Mouse (Mus musculus): Measurements from ENCODE around the gene Cygb.
A peak's percentile ranks its signal among the peaks of the same experiment; 100 is the strongest.
"Not testable (repeated sequence)": the region's sequence is repeated elsewhere in the genome, so short reads cannot be mapped to it uniquely, and the experiment has no call there.

Cygb gene

DNA sequence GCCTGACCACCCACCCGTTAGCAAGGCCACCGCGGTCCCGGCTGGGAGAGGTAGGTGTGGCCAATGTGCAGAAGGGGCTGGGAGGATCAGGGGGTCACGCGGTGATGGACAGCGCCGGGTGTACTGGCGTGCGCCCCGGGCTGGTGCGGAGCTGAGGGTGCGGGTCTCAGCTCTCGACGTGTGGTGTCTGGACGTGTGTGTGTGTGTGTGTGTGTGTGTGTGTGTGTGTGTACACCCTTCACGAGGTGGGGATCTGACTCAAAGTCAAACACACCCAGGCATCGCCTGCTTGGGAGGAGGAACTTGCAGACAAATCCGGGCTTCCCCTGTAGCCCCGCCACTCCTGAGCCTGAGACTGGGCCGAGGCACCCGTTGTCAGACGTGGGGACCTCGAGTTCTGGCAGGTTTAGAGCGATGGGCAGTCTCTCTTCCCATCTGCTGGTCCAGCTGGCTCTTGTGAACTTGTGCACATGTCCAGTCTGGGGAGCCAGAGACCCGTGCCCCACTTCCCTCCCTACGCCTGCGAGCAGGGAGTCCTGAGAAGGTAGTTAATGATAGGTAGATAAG lies at the start of gene Cygb:
TSS of gene Cygb (minus strand) at position 59 of the 567 bp plus-strand sequence.
- peak; percentile 79 for DNase-seq

DNA sequence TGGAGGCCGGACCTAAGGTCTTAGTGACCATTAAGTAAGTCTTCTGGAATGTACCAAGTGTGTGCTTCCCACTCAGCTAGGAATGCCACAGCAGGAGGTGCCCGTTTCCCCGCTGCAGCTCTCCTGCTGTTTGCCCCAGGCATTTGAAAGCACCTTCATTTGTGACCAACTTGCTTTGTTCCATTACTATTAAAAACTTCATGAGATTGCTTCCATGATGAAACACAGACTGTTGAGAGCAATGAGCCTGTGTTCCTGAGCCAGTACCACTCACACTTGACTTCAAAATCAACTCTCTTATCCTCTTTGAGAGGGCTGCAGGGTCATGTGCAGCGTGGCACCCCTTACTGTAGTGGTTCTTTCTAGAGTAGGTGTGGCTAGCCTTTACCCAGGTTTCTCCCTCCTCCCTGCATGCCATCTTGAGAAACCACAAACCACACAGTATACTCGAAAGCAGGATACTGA lies 47.3 kb upstream of the Cygb start:
- no peak for DNase-seq

DNA sequence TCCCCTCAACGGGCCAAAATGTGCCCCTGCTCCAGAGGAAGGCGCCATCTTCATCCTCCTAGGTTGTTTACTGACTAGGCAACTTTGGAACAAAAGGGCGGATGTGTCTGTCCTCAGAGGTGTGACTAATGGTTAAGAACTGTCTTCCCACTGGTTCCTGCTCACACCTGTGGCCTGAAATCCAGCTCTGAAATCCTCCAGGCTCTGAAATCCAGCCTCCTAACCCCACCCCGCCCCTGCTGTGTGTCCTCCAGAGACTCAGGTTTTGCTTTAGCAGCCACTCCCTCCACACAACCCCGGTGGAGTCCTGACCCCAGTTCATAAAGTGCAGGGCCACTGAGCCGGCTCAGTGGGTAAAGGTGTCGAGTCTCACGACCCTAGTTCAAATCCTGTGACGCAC lies 43.4 kb upstream of the Cygb start:
- DNase-seq = no peak

DNA sequence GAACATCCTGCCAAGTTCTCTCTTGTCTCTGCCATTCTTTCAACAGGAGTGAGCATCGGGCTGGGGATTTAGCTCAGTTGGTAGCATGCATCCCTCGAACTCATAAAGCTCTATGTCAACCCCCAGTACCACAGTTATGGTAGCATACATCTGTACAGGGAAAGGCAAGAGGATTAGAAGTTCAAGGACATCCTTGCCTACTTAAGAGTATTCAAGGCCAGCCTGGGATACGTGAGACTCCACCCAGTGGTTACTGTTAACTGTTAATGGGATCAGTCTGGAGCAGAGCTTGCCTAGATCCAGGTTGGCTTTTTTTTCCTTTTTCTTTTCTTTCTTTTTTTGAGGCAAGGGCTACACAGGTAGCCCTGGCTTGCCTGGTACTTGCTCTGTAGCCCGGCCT lies 42.3 kb upstream of the Cygb start:
- no peak for DNase-seq

DNA sequence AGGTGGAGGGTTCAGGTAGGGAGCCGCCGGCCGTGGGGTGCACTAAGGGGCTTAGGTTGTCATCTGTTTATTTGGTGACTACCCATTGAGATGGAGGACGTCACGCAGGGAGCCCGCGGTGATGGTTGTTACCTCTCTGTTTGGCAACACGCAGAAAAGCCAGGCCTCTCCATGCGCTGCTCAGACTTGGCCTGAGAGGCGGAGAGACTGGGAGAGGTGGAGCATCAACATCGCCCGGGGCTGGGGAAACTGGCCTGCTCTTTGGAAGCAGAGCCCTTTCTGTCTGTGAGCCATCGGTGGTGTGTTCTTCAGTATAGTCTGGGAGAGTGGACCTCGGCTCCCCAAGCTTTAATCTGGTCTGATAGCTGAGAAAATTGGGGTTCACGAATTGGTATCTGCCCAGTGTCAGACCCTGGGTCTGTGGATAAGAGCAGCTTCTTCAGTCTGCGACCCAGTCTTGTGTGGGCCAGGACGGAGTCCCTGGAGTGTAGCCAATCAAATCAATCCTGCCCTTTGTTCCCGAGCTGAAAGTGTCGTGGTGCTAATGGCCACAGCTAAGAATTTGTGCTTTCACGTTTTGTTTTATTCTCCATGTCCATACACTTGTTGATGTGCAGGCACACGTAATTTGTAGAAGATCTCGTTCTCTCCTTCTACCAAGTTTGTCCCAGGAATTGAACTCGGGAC lies 41.2 kb upstream of the Cygb start:
- DNase-seq = no peak

DNA sequence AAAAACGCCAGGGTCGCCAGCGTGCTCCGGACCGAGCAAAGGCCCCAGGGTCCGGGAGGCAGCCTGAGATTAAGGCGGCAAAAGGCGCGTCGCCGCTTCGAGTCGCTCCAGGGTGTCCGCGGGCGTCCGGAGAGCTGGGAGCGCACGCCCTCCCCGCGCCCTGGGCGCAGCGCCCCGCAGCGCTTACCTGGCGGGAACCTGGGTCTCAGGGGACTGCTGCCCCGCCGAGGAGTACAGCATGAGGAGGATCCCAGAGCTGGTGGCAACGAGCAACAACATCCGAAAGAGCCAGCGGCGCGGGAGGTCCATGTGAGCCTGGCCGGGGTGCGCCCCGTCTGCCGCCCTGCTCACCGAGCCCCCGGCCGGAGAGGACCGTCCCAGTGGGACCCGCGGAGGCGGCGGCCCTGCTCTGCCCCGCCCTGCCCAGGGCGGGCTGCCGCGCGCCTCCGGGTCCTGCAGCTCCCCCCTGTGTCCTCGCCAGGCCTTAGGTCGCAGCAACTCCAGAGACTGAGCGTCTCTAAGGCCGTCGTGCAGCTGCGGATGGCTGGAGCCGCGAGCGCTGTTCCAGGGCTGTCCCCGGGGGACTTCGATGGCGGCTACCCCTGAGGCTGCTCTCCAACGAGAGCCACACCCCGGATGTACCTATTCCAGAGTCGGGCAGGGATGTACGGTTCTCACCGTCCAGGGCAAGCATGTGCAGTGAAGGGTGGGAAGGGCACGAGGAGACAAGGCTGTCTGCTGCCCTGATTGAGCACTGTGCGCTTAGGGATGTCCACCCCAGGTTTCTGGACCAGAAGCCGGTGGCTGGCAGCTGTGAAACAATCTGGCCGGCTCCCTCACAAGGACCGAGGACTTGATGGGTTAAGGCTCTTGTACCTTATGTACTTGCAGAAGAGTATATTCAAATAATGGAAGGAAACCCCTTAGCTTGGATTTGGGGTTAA lies 40.4 kb upstream of the Cygb start:
- no peak for DNase-seq

DNA sequence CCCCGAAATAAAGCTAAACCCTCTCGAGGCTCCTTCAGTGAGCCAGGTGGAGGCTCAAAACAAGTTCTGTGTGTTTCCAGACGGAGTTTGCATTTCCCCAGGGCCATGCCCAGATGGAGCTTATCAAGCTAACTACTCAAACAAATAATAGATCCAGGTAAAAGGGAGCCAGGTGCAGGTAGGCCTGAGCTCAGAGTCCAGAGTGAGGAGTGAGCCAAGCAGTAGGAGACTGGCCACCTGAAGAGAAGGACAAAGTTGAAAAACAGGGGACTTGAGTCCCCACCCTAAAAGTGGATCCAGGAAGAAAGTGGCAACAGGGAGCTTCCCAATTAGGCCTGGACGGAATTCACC lies 39.8 kb upstream of the Cygb start:
- no peak for DNase-seq

DNA sequence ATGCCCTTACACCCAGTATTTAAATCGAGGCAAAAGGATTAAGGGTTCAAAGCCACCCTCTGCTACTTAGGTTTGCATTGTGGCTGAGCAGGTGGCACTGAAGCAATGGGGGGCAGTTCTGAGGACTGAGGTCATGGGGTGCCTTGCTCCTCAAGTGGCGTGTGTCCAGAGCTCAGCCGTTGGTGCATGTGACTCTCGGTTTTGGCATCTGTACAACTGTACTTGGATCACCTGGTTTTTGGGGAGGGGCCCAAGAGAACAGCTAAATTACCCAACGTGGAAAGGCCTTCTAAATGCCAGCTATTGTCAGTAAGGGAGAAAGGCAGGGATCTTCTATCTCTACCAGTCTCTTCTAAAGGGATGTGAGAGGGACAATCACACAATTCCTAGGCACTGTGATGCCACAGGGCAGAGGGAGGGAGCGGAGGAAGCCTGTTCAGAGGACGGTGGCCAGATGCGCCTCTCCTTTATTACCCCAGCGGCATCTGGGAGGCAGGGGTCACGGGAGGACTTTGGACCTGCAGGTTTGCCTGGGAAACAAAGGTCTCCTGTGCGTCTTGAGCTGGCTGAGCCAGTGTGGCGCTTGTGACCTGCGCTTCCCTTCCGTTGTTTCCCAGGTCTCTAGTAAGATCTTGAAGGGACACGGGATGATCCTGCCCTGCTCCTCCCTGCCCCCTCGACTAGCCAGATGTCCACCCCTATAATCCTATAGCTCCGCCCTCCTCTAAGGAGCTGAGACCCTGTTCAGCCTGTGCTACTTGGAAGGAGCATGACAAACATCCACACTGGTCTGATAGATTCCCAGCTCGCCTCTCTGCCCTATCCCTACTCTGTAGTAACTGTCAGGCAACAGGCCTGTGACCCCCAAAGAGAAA lies 36.8 kb upstream of the Cygb start:
- no peak for DNase-seq

DNA sequence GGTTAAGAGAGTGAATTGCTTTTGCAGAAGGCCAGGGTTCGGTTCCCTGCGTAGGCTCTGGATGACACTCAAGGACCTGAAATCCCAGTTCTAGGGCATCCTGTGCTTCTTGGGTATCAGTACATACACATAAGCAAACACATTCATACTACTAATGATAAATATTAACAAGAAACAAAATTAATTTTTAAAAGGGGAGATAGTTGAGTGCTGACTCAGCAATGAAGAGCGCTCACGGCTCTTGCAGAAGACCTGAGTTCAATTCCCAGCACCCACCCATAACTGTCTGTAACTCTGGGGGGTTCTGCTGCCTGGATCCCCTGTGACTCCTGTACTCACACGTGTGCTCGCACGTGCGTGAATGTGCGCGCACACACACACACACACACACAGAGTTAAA lies 35.5 kb upstream of the Cygb start:
- no peak for DNase-seq

DNA sequence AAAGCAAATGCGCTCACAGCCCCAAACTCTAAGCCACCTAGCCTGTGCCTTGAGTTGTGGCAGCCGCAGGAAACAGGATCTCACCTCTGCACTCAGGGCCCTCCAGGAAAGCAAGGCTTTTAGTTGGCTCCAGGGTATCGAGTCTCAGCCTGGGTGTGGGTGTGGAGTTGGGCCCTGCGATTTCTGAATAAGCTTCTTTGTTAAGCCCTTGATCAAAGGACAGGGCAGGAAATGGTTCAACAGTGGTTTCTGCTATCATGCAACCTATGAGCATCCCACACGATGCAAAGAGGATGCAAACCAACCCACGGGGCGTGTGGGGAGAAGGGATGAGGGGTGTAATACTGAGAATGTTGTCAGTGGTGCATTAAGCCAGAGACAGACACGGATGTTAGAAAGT lies 33.8 kb upstream of the Cygb start:
- DNase-seq = no peak

DNA sequence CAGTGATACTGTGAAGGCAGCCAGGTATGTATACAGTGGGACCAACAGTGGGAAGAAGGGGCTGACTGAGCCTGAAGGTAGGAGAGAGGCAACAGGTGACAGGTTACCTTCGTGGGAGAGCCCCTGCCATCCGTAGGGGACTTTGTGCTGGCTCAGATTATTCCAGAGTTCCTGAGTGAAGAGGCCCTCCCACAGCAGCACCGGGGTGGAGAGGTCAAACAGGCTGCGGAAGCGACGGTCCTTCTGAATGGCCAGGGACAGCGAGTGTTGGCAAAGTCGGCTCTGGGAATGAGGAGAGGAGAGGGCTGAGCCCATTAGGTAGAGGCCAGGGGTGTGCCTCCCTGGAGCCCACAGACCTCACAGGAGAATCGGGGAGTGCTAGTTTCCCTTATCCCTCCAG lies 31.6 kb upstream of the Cygb start:
- no peak for DNase-seq

DNA sequence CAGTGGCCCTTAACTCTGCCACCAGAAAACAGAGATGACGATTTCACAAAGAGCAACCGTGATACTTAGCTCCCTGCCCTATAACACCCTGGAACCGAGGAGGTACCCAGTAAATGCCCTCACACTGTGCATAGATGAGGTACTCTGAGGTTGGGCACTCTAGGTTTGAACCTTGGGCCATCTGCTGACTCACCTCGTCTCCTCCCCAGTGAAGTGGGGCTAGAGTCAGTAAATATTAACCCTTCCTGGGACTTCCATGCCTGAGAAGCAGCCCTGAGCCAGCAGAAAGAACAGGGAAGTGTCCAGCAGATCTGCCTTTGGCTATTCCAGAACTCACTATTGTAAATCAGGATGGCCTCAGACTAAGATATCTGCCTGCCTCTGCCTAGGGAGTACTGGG lies 29.7 kb upstream of the Cygb start:
- no peak for DNase-seq

DNA sequence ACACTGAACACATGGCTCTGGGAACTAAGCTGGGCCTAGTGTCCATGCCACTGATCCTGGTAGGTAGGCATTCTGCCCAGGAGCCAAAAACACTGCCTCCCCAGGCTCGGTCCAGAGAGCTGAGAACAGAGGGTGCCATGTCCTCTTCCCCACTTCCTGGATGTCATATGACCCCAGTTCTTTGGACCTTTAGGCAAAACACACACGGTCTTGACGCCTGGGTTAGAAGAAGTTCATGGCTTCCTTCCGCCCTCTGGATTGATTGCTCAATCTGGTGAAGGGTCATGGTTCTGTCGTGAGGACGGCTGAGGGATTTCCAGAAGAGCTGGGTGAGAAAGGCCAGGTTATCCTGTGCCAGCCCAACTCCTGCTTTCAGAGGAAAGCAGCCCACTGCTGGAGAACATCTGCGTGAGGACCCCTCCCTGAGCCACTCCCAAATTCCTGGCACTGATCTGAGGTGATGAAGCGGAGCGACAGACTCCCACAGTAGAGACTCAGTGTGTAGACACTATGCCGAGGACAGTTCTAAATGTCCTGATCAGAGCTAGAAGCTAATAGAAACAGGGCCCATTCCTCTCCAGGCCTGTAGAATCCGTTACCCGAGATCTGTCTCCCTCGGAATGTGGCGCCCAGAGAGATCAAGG lies 28.5 kb upstream of the Cygb start:
- DNase-seq = no peak

DNA sequence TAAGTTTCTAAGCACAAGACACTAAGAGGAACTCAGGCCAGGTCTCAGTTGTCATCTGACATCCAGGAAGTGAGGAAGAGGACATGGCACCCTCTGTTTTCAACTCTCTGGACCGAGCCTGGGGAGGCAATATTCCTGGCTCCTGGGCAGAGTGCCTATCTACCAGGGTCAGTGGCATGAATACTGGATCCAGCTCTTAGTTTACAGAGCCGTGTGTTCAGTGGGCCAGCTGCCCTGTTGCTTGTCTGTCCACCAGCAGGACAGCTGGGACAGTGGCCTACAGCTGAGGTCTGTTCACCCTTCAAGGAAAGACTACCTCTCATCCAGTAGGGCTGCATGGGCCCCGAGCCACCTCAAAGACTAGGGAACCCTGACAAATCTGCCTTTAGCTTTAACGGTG lies 27.0 kb upstream of the Cygb start:
- no peak for DNase-seq

DNA sequence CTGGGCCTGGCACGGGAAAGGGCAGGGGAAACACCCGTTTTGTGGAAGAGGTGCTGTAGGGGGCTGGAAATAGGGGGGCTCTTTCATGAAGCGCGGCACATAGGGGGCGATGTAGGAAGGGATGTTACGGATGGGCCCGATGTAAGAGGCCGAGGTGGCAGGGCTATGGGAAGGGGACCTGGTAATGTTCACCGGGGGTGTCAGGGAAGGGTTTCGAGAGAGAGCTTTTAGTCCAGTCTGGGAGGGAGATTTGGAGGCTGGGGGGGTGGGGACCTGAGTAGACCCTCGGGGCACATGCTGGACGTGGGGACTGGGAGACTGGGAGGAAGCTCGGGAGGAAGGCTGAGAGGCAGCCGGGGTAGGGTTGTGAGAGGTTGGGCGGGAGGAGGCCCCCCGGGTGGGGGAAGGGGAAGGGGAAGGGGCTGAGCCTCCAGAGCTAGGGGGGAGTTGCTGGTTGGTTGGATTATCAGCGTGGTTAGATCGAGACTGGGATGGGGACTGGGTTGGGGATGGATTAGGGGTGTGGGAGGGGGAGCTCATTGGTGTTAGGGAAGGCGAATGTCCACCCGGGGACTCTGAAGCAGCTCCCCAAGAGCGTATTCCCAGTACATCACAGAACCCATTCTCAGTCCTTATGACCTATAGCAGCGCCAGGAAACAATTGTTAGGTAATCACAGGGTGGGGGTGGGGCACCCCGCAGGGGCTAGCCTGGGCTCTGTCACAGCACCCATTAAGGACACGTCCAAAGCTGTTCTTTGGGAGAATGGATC lies 26.4 kb upstream of the Cygb start:
- no peak for DNase-seq

DNA sequence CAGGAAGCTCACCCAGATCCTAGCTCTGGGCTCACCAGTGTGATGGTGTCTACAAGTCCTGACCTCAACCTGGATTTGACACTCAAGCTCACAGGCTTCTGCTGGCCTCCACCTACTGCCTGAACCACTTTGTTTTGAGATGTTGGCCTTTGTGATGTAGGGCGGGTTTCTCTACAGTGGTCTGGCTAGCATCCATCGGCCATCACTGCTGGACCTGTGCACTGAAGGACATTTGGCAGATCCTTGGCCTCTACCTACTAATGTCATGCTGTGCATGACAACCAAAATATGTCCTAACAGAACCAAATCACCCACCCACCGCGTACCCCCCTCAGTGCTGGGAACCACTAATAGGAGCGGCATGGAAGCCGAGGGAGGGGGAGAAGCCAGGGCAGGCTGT lies 25.0 kb upstream of the Cygb start:
- DNase-seq = no peak

DNA sequence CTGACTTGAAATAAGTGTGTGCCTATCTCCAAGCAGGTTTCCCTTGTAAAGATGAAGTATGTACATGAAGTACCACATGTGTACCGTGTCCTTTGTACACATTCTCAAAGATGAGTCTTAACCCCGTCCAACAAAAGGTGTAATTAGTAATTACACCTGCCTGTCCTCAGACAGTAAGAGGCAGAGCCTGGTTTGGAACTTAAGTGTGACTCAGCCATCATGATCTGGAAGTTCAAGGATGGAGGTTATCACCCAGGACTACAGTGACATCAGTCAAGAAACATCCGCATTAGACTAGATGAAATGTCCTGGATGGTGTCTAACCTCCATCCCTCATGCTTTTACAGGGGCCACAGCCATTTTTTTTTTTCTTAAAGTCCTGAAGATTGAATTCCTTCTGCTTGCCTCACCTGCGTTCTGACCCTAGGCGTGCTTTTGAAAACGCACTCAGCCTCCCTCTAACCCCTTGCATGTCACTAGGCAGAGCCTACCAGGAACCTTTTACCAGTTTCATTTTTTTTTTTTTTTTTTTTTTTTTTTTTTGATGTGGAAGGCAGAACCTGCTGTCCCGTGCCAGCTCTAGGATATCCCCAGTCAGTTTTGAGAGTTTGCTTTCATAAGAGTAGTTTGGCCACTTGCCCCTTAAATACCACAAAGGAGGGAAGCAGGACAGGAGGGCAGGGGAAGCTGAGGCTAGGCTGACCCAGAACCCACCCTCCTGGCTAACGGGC lies 23.8 kb upstream of the Cygb start:
- no peak for DNase-seq

DNA sequence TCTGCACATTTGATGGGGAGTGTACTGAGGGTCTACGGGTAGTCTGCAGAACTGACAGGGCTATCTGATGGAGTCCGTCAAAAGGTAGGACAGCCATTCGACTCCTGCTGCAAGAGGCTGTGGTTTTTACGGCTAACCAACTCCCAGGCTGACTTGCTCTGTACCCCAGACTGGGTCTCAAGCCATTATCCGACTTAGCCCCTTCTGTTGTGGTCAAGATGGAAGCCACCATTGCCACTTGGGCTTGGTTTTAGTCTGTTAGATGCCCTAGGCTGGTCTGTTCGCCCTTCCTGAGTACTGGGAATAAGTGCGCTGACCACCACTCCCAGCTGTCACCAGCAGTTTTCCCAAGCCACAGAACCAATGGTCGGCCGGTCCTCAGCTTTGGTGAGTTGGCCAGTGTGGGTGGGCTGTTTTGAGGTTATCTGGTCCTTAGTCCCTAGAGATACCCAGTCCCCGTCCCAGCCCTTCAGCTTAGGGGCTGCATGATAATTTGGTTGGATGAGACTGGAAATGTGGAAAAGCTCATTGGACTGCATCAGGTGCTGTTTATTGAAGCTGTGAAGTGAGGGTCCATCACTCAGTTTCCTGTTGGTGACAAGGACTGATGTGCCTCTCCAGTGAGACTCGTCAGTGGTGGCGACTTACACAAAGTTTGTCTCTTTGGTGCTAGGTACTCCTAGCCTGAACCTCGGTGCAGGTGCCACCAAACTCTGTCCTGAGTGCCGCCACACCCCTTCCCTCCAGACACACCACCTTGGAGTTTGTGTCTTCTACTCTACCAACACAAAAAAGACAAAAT lies 22.3 kb upstream of the Cygb start:
- DNase-seq = no peak

DNA sequence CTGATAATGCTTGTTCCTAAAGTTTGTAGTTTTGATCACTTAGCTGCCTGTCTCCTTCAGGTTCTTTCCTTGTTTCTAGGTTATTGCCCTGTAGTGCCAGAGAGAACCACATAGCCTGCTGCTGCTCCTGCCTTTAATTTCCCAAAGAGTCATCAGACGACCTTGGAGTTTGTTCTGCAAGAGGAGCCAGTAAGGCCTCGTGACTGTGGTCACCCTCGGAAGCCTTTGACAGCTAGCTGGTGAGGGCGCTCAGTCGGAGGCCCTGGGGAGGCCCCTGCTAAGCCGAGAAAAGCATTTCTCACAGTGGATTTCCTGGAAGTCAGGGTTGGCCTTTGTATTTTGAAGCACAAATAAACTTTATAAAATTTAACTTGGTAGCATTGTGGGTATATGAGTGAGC lies 21.3 kb upstream of the Cygb start:
- not testable (repeated sequence) for DNase-seq

Measured in cerebellum, adult 11 months (tissue).